Mouse (Mus musculus): ENCODE measurements around the gene Tep1. TPM values are rescaled to one million over a fixed set of nuclear protein-coding genes. Genes with fewer than 3 reads are reported as not detected.
"Not testable (repeated sequence)": the region's sequence is repeated elsewhere in the genome, so short reads cannot be mapped to it uniquely, and the experiment has no call there.

The Tep1 gene
- total RNA-seq (2021) = 1 to 10 TPM; 2.6 to 4.6 TPM
- long read RNA-seq, experiment 1 = 0 reads
- long read RNA-seq, experiment 2 = 0 reads

GRCm38 (mm10) chr14:50869889-50870804 is at the start of gene Tep1:
Gene Tep1, minus strand, starts transcription at chr14:50870560.
- peak; percentile 48 to 62 for DNase-seq (ENCODE audit: low spot score in 2 of 2)

- no peak for DNase-seq (ENCODE audit: low spot score in 2 of 2)
Observed at GRCm38 (mm10) chr14:50911356-50911755, 41.0 kb upstream of the Tep1 start.

DNA sequence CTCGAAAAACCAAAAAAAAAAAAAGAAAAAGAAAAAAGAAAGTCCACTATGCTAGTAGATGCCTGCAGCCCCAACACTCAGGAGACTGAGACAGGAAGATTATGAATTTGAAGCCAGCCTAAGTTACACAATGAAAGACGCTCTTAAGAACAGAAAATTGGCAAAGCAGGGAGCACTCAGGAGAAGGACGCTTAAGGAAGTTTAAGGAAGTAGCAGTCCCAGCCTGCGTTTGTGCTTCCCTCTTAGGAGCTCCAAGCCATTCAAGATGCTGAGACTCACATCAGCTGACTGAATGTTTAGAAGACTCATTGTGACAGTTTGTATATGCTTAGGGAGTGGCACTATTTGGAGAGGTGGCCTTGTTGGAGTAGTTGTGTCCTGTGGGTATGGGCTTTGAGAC is 37.8 kb upstream of the Tep1 start:
- DNase-seq (ENCODE audit: low spot score in 2 of 2) = no peak

DNA sequence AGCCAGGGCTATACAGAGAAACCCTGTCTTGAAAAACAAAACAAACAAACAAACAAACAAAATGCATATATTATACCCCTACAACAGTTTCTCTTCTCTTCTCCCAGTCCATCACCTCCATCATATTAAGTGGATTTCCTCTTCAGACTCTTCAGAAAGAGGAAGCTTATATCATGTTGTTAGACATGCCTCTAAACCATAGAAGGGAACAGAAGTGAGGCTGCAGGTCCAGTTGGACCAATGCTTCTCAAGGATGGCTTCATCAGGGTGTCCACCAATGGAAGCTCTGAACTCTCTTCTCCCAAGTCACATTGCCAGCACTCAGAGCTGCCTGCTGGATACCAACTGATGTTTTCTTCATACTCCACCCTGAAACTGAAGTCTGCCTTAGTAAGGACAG is 35.0 kb upstream of the Tep1 start:
- not testable (repeated sequence) for DNase-seq (ENCODE audit: low spot score in 2 of 2)

DNA sequence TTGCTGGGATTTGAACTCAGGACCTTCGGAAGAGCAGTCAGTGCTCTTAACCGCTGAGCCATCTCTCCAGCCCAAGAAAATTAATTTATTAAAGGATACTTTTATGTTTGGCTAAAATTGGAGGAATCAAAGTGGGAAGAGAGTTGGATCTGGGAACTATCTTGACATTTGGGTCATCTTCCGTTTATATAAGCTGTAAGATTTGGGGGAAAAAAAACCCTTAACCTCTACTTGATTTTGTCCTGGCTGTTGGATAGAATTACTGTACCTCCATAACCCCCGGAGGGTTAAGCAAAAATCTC is 34.4 kb upstream of the Tep1 start:
- no peak for DNase-seq (ENCODE audit: low spot score in 2 of 2)

- peak in 1 of 2 experiments; percentile 16 for DNase-seq (ENCODE audit: low spot score in 2 of 2)
Observed at GRCm38 (mm10) chr14:50903973-50904827, 33.8 kb upstream of the Tep1 start.

DNA sequence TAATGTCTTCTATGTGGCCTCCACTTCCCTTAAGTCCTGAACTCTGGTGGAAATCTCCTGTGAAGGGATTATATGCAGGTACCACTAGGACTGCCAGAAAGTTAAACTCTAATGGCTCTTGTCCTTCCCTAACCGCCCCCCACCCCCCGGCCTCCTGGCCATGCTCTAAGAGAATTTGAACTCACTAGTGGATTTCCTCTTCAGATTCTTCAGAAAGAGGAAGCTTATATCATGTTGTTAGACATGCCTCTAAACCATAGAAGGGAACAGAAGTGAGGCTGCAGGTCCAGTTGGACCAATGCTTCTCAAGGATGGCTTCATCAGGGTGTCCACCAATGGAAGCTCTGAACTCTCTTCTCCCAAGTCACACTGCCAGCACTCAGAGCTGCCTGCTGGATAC is 27.6 kb upstream of the Tep1 start:
- DNase-seq (ENCODE audit: low spot score in 2 of 2) = not testable (repeated sequence)

DNA sequence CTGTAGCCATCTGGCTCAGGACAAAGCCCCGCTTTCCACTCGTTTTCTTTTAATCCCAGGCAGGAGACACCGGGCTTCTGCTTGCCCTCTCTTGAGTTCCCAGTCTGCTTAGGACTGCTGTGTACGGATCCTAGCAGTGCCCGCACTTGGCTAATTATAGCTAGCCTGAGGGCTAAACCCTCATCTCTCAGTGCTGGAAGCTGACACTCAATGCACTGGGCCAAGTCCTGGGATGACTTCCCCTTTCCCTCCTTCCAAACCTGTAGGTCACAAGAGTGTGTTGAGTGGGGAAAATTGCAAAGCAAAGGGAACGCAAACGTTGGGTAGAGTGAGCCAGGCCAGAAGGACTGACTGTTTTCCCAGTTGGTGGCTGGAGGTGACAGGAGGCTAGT is 27.0 kb upstream of the Tep1 start, which contains the start of gene Klhl33:
Gene Klhl33 (minus strand): TSS at position 134 of the 392 bp plus-strand sequence.
- no peak for DNase-seq (ENCODE audit: low spot score in 2 of 2)

GRCm38 (mm10) chr14:50896747-50897373 is 26.5 kb upstream of the Tep1 start:
- DNase-seq (ENCODE audit: low spot score in 2 of 2) = peak; percentile 40 to 49

DNA sequence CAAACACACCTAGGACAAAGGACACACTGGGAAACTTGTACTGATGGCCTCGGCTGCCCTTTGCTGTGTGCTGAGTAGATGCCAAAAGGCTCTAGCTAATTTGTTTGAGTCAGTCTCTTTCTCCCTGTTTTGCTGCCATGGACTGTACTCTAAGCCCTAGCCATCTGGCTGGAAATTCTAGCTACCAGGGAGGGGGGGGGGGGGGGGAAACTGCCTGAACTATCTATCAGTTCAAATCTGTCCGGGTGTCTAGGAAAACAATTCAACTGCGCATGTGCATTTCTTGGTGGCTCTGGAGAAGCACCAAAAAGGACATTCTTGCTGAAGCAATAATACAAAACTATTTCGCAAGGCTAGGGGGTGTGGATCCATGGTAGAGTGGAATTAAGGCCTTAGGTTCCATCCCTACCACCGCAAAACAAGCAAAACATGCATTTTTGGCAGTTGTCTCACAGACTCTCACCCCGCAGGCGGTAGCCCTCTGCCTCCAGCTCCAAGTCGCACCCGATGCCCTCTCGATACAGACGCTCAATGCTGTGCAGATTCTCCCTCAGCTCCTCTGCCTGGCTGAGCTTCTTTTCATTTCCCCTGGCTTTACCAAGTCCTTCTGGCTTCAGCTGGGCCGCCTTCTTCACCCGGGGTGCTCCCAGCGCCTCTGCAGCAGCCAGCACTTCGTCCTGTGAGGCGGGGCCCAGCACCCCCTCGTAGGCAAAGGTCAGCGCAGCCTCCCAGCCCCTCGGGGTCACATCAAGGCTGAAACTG is 25.8 kb upstream of the Tep1 start:
- DNase-seq (ENCODE audit: low spot score in 2 of 2) = peak; percentile 19 to 41

GRCm38 (mm10) chr14:50895407-50895806 is 25.0 kb upstream of the Tep1 start:
- no peak for DNase-seq (ENCODE audit: low spot score in 2 of 2)

DNA sequence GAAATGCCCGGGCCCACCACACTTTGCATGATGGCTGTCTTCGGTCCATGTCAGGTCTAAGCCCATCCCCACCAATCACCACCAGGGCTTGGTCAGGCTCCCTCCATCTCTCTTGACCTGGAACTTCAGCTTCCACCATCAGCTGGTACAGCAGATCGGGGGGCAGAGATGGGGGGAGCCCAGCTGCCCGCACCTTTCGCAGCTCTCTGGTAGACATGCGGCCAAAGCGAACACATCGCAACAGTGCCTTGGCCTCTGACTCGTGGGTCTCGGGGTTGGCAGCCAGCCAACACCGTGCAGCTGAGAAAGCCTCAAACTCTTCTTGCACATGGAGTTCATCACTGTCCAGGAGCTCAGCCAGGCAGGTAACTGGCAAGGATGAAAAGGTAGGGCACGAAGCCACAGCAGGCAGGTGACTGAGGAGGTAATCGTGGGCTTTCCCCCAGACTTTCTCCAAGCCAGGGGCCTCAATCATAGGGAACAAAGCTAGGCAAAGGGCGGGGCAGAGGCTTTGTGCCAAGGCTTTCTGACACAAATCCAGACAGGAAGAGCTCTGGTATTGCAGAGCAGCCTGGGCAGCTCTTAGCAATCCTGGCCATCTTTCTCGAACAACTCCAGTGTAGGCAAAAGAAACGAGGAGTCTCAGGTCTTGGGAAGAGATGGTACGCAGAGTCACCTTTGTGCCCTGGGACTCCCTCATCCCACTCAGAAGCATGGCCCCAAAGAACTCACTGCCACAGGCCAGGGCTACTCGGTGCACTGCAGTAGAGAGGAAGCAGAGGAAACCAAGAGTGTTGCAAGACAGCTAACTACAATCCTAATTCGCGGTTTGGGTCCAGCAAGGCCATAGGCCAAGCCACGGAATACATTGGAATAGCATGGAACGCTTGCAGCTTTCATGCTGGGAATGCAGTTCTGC is 22.4 kb upstream of the Tep1 start:
- DNase-seq (ENCODE audit: low spot score in 2 of 2) = no peak

DNA sequence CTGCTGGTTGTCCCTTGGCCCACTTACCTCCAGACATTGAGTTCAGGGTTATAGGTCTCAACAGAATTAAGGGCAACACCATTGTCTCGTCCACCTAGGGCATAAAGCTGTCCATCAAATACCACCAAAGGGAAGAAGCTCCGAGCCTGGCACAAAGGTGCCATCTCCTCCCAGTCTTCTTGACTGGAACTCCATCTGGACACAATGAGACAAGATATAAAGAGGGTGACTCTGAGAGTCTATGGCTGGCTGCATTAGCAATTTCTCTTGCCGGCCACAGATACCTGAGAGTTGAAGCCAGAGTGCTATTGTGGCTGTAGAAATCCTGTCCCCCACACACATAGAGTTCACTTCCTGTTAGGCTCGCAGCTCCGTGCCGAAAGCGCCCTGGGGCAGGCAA is 21.7 kb upstream of the Tep1 start:
- no peak for DNase-seq (ENCODE audit: low spot score in 2 of 2)

DNA sequence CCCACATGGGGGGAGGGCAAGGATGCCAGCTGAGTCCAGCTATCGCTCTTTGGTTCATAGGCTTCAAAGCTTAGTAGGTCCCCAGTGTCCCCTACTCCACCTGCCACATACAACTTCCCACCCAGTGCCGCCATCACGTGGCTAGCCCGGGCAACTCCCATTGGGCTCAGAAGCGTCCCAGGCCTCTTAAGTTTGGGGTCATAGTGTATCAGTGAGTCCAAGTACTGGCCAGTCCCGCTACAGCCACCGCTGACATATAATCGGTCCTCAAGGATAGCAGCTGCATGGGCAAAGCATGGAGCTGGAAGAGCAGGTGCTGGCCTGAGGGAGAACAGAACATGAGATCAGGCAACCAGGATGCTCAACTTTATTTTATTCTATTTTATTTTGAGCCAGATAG is 21.3 kb upstream of the Tep1 start:
- no peak for DNase-seq (ENCODE audit: low spot score in 2 of 2)

DNA sequence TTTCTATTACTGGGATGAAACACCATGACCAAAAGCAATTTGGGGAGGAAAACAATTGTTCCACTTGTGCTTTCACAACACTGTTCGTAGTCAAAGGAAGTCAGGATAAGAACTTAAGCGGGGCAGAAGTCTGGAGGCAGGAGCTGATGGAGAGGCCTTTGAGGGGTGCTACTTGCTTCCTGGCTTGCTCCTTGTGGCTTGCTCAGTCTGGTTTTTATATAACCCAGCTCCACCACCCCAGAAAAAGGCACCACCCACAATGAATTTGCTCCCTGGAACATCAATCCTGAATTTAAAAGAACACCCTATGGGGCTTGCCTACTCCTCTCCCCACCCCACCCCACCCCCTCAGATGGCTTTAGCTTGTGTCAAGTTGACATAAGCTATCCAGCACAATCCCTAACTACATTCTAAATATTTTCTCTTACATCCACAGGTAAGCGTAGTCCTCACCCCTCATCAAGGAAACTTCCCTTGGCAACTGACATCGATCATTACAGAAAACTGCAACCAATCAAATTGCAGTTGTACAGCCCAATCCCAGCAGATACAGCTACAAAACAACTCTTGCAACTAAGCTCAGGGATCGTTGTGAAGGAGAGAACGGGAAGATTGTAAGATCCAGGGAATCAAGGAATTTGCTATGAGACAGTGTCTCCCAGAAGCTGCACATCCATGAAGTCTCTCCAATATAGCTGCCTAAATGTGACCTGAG is 6.0 kb upstream of the Tep1 start:
- peak; percentile 11 to 40 for DNase-seq (ENCODE audit: low spot score in 2 of 2)

DNA sequence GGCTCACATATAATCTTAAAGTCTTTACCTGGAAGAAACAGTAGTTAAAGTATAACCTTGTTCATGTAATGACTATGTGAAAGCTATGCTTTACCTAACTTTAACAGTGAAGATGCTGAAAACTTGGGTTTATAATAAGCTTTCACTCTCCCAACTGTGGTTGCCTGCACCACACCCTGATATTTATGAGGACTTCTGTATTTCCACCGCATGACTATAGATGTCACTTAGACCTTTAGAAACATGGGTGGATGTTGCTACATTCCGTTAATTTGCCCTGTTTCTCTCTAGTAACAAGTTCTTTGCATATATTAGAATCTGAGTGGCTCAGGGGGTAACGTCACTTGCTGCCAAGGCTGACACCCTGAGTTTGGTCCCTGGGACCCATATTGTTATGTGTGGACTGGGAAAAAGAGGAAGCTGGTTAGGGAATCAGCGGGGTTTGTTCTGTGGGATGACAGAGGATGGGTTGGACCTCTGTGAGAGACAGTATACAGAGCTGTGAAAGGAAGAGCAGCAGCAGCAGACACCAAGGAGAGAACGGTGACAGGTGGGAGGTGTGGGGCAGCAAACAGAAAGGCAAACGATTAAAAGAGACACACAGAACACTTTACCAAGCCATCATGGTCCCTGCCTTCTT is 5.4 kb upstream of the Tep1 start:
- DNase-seq (ENCODE audit: low spot score in 2 of 2) = peak in 1 of 2 experiments; percentile 31

DNA sequence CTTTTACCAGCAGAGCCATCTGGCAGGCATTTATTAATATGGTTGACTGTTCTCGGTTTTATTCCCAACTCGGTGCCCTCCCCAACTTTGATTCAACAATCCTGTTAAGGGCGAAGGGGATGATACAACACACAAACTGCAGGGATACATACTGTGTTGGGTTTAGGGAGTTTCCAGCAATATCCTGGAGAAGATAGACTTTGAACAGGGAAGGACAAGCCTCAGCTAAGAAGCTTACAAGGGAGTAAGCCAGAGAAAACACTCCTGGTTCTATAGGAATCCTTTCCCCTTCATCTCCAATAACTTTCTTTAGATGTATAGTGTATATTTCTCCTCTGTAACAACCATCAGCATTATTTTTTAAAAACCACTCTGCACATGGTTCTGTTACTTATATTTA is 4.8 kb upstream of the Tep1 start:
- DNase-seq (ENCODE audit: low spot score in 2 of 2) = no peak

DNA sequence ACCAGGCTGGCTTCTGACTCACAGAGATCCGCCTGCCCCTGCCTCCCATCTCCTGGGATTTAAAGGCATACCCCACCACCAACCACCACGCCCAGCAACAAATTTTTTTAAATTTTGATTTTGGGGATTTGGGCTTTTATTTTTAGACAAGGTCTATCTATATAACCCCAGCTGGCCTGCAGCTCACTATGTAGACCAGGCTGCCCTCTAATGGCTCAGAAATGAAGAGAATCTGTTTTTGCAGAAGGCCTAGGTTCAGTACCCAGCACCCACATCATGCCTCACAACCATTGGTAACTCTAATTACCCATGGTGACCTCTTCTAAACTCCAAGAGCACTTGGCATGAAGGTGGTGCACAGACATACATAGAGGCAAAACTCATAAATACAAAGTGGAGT is 924 bp upstream of the Tep1 start:
- no peak for DNase-seq (ENCODE audit: low spot score in 2 of 2)

DNA sequence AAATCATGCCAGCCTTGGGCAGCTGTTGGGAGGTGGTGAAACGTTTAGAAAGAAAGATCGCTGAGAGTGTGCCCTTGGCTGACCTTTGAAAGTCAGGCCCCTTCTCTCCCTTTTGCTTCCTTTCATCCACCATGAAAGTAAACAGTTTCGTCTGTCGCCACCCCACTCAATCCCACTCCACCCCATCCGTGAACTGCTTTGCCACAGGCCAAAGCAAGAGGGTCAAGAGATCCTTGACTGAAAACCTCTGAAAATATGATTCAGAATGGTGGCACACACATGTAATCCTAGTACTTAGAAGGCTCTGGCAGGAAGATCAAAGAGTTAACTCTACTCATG is 414 bp upstream of the Tep1 start:
- DNase-seq (ENCODE audit: low spot score in 2 of 2) = no peak
